Mouse (Mus musculus) frontal cortex, postnatal 14 days (tissue): Measurements from ENCODE around the gene Tgm2.
A peak's percentile ranks its signal among the peaks of the same experiment; 100 is the strongest.

ENCODE experiments used
- DNase-seq, 2 experiments: peaks; one replicate each; pipeline ENCODE4 v3.0.0; 2022; ENCODE audit warnings: low spot score in 2 of 2

The Tgm2 gene

GRCm38 (mm10) chr2:158146223-158146622, at the start of gene Tgm2:
TSS of gene Tgm2 (minus strand) at chr2:158146436.
- peak; percentile 28 to 48 for DNase-seq

- DNase-seq, result peak in 1 of 2 experiments; percentile 30
Observed at GRCm38 (mm10) chr2:158194945-158195640, 48.9 kb upstream of the Tgm2 start.

GRCm38 (mm10) chr2:158193611-158194336, 47.5 kb upstream of the Tgm2 start:
- DNase-seq, result no peak

- DNase-seq, result no peak
Observed at GRCm38 (mm10) chr2:158191098-158191497, 44.9 kb upstream of the Tgm2 start.

- DNase-seq, result no peak
Observed at GRCm38 (mm10) chr2:158189451-158189850, 43.2 kb upstream of the Tgm2 start.

- DNase-seq, result no peak
Observed at GRCm38 (mm10) chr2:158186206-158186871, 40.1 kb upstream of the Tgm2 start.

- DNase-seq, result no peak
Observed at GRCm38 (mm10) chr2:158183266-158183665, 37.0 kb upstream of the Tgm2 start.

- no peak for DNase-seq
Observed at GRCm38 (mm10) chr2:158181932-158182331, 35.7 kb upstream of the Tgm2 start.

- peak in 1 of 2 experiments; percentile 39 for DNase-seq
Observed at GRCm38 (mm10) chr2:158180797-158181196, 34.6 kb upstream of the Tgm2 start.

- DNase-seq, result no peak
Observed at GRCm38 (mm10) chr2:158179370-158180111, 33.3 kb upstream of the Tgm2 start.

GRCm38 (mm10) chr2:158178696-158179369, 32.6 kb upstream of the Tgm2 start:
- DNase-seq, result no peak

GRCm38 (mm10) chr2:158178139-158178538, 31.9 kb upstream of the Tgm2 start:
- no peak for DNase-seq

- DNase-seq, result no peak
Observed at GRCm38 (mm10) chr2:158177574-158177973, 31.3 kb upstream of the Tgm2 start.

- DNase-seq, result no peak
Observed at GRCm38 (mm10) chr2:158176763-158177162, 30.5 kb upstream of the Tgm2 start.

- DNase-seq, result no peak
Observed at GRCm38 (mm10) chr2:158175433-158175832, 29.2 kb upstream of the Tgm2 start.

GRCm38 (mm10) chr2:158174958-158175357, 28.7 kb upstream of the Tgm2 start:
- no peak for DNase-seq

- no peak for DNase-seq
Observed at GRCm38 (mm10) chr2:158174438-158174837, 28.2 kb upstream of the Tgm2 start.

GRCm38 (mm10) chr2:158170394-158170793, 24.2 kb upstream of the Tgm2 start:
- no peak for DNase-seq

GRCm38 (mm10) chr2:158169771-158170170, 23.5 kb upstream of the Tgm2 start:
- no peak for DNase-seq

GRCm38 (mm10) chr2:158169351-158169750, 23.1 kb upstream of the Tgm2 start:
- no peak for DNase-seq

- no peak for DNase-seq
Observed at GRCm38 (mm10) chr2:158168741-158169211, 22.5 kb upstream of the Tgm2 start.
